Mouse (Mus musculus): Measurements from ENCODE around the gene Cckbr. TPM values are rescaled to one million over a fixed set of nuclear protein-coding genes. Genes with fewer than 3 reads are reported as not detected.

Cckbr gene
- polyA plus RNA-seq, 1 experiment from 2014 or later: 3.8 TPM

- no peak overlapping the region for H3K27ac ChIP-seq
- WGBS: 45% methylated on average over 6 of the region's 6 CpGs
- H3K36me3 ChIP-seq (replicated peaks; ENCODE audit: control insufficient read depth, insufficient read depth): no peaks in the 10 kb centered on the region
- H3K9ac ChIP-seq: no peak overlapping the region
- no peak for ATAC-seq (ENCODE audit: low FRiP score)
- no peak overlapping the region for H3K4me2 ChIP-seq (replicated peaks)
- H3K4me3 ChIP-seq (replicated peaks; ENCODE audit: low read length): no peak overlapping the region
- no peak for DNase-seq (ENCODE audit: low spot score)
- H3K27me3 ChIP-seq (ENCODE audit: control insufficient read depth, insufficient read depth, low read length): no peaks in the 10 kb centered on the region
- H3K9me3 ChIP-seq (ENCODE audit: control insufficient read depth, low read length): no peaks in the 10 kb centered on the region
- H3K4me1 ChIP-seq (replicated peaks; ENCODE audit: control insufficient read depth, insufficient read depth, low read length): no peaks in the 10 kb centered on the region
Observed at GRCm38 (mm10) chr7:105520201-105520600, 94.7 kb downstream of the Cckbr start.

Other genes with a start within 250 kb of the Cckbr start
- gene Olfr685, start 239.7 kb upstream of the Cckbr start, polyA plus RNA-seq (2014; fragmentation: Nextera tagmentation; extraction: Ambion mirVana): not detected in 2 replicates
- gene Olfr686, start 218.2 kb upstream of the Cckbr start, polyA plus RNA-seq (2014; fragmentation: Nextera tagmentation; extraction: Ambion mirVana): not detected in 2 replicates
- gene Olfr688, start 137.6 kb upstream of the Cckbr start, polyA plus RNA-seq (2014; fragmentation: Nextera tagmentation; extraction: Ambion mirVana): not detected in 2 replicates
- gene Olfr689, start 114.6 kb upstream of the Cckbr start, polyA plus RNA-seq (2014; fragmentation: Nextera tagmentation; extraction: Ambion mirVana): not detected in 2 replicates
- not detected in 2 replicates for gene Olfr690, start 91.6 kb upstream of the Cckbr start, polyA plus RNA-seq (2014; fragmentation: Nextera tagmentation; extraction: Ambion mirVana)
- 0.14 and 0.33 TPM in 2 replicates for gene Olfr691, start 83.5 kb upstream of the Cckbr start, polyA plus RNA-seq (2014; fragmentation: Nextera tagmentation; extraction: Ambion mirVana)
- not detected in 2 replicates for gene Olfr692, start 57.5 kb upstream of the Cckbr start, polyA plus RNA-seq (2014; fragmentation: Nextera tagmentation; extraction: Ambion mirVana)
- not detected in 2 replicates for gene Gm5901, start 50.7 kb upstream of the Cckbr start, polyA plus RNA-seq (2014; fragmentation: Nextera tagmentation; extraction: Ambion mirVana)
- gene Fam160a2, start 25.7 kb upstream of the Cckbr start, polyA plus RNA-seq (2014; fragmentation: Nextera tagmentation; extraction: Ambion mirVana): 39.0 and 42.2 TPM in 2 replicates
- not detected in 2 replicates for gene Cnga4, start 21.2 kb upstream of the Cckbr start, polyA plus RNA-seq (2014; fragmentation: Nextera tagmentation; extraction: Ambion mirVana)
- 32.6 and 36.0 TPM in 2 replicates for gene Cavin3, start 56.6 kb downstream of the Cckbr start, polyA plus RNA-seq (2014; fragmentation: Nextera tagmentation; extraction: Ambion mirVana)
- 95.9 and 106 TPM in 2 replicates for gene Smpd1, start 128.6 kb downstream of the Cckbr start, polyA plus RNA-seq (2014; fragmentation: Nextera tagmentation; extraction: Ambion mirVana)
- 224 and 243 TPM in 2 replicates for gene Apbb1, start 155.9 kb downstream of the Cckbr start, polyA plus RNA-seq (2014; fragmentation: Nextera tagmentation; extraction: Ambion mirVana)
- 0.13 TPM in 1 of 2 replicates, not detected in the other for gene Hpx, start 174.4 kb downstream of the Cckbr start, polyA plus RNA-seq (2014; fragmentation: Nextera tagmentation; extraction: Ambion mirVana)
- gene Trim3, start 207.8 kb downstream of the Cckbr start, polyA plus RNA-seq (2014; fragmentation: Nextera tagmentation; extraction: Ambion mirVana): 85.5 and 90.7 TPM in 2 replicates
- 147 and 154 TPM in 2 replicates for gene Timm10b, start 214.3 kb downstream of the Cckbr start, polyA plus RNA-seq (2014; fragmentation: Nextera tagmentation; extraction: Ambion mirVana)
- gene Arfip2, start 214.7 kb downstream of the Cckbr start, polyA plus RNA-seq (2014; fragmentation: Nextera tagmentation; extraction: Ambion mirVana): 92.4 and 95.5 TPM in 2 replicates
- 20.5 and 21.7 TPM in 2 replicates for gene Gm45799, start 214.8 kb downstream of the Cckbr start, polyA plus RNA-seq (2014; fragmentation: Nextera tagmentation; extraction: Ambion mirVana)
- 1.1 and 2.0 TPM in 2 replicates for gene Dnhd1, start 225.1 kb downstream of the Cckbr start, polyA plus RNA-seq (2014; fragmentation: Nextera tagmentation; extraction: Ambion mirVana)